Mouse (Mus musculus): ENCODE results near the gene Ecm1. TPM values are rescaled to one million over a fixed set of nuclear protein-coding genes. Genes with fewer than 3 reads are reported as not detected.
"Not testable (repeated sequence)": the region's sequence is repeated elsewhere in the genome, so short reads cannot be mapped to it uniquely, and the experiment has no call there.

Ecm1 gene
- polyA plus RNA-seq, 1 experiment, result 504 TPM

GRCm38 (mm10) chr3:95690552-95690951 lies 48.8 kb downstream of the Ecm1 start:
- DNase-seq (ENCODE audit: low read depth), result not testable (repeated sequence)

GRCm38 (mm10) chr3:95689940-95690339 lies 49.4 kb downstream of the Ecm1 start:
- no peak for DNase-seq (ENCODE audit: low read depth)

GRCm38 (mm10) chr3:95689171-95689915 lies 50.0 kb downstream of the Ecm1 start:
- DNase-seq (ENCODE audit: low read depth), result no peak

- DNase-seq (ENCODE audit: low read depth), result no peak
These were observed 51.6 kb downstream of the Ecm1 start, which contains the start of gene Adamtsl4 for GRCm38 (mm10) chr3:95687524-95688421. Gene Adamtsl4, minus strand, starts transcription at chr3:95687917.

- DNase-seq (ENCODE audit: low read depth), result no peak
These were observed 52.2 kb downstream of the Ecm1 start for GRCm38 (mm10) chr3:95687168-95687523.

GRCm38 (mm10) chr3:95686492-95687167 lies 52.7 kb downstream of the Ecm1 start:
- DNase-seq (ENCODE audit: low read depth), result no peak

GRCm38 (mm10) chr3:95685701-95686100 lies 53.7 kb downstream of the Ecm1 start:
- DNase-seq (ENCODE audit: low read depth), result no peak

GRCm38 (mm10) chr3:95685301-95685700 lies 54.1 kb downstream of the Ecm1 start:
- no peak for DNase-seq (ENCODE audit: low read depth)

GRCm38 (mm10) chr3:95684846-95685245 lies 54.5 kb downstream of the Ecm1 start:
- DNase-seq (ENCODE audit: low read depth), result no peak

Other genes with a start within 250 kb of the Ecm1 start
- 14.6 and 14.8 TPM in 2 replicates for gene Ctsk, start 240.3 kb downstream of the Ecm1 start, polyA plus RNA-seq (2012; rRNA removed)
- gene Ctss, start 212.8 kb downstream of the Ecm1 start, polyA plus RNA-seq (2012; rRNA removed), result 26.2 and 27.6 TPM in 2 replicates
- not detected in 2 replicates for gene Hormad1, start 179.9 kb downstream of the Ecm1 start, polyA plus RNA-seq (2012; rRNA removed)
- gene Golph3l, start 150.6 kb downstream of the Ecm1 start, polyA plus RNA-seq (2012; rRNA removed), result 11.1 and 12.8 TPM in 2 replicates
- gene Ensa, start 114.6 kb downstream of the Ecm1 start, polyA plus RNA-seq (2012; rRNA removed), result 14.6 and 19.8 TPM in 2 replicates
- gene Mcl1, start 80.8 kb downstream of the Ecm1 start, polyA plus RNA-seq (2012; rRNA removed), result 27.3 and 42.5 TPM in 2 replicates
- 12.5 and 15.3 TPM in 2 replicates for gene Adamtsl4, start 51.7 kb downstream of the Ecm1 start, polyA plus RNA-seq (2012; rRNA removed)
- 25.2 and 31.4 TPM in 2 replicates for gene Tars2, start 20.6 kb upstream of the Ecm1 start, polyA plus RNA-seq (2012; rRNA removed)
- 11.1 and 16.2 TPM in 2 replicates for gene Rprd2, start 79.3 kb upstream of the Ecm1 start, polyA plus RNA-seq (2012; rRNA removed)
- 9.9 and 11.6 TPM in 2 replicates for gene Prpf3, start 116.3 kb upstream of the Ecm1 start, polyA plus RNA-seq (2012; rRNA removed)
- 87.1 and 129 TPM in 2 replicates for gene Mrps21, start 131.9 kb upstream of the Ecm1 start, polyA plus RNA-seq (2012; rRNA removed)
- gene Ciart, start 142.7 kb upstream of the Ecm1 start, polyA plus RNA-seq (2012; rRNA removed), result 8.7 and 9.0 TPM in 2 replicates
- gene BC028528, start 152.4 kb upstream of the Ecm1 start, polyA plus RNA-seq (2012; rRNA removed), result 9.5 and 14.8 TPM in 2 replicates
- 125 and 127 TPM in 2 replicates for gene Aph1a, start 154.4 kb upstream of the Ecm1 start, polyA plus RNA-seq (2012; rRNA removed)
- gene Car14, start 165.1 kb upstream of the Ecm1 start, polyA plus RNA-seq (2012; rRNA removed), result 12.9 and 14.1 TPM in 2 replicates
- gene Anp32e, start 189.7 kb upstream of the Ecm1 start, polyA plus RNA-seq (2012; rRNA removed), result 13.1 and 28.1 TPM in 2 replicates